Mouse (Mus musculus): ENCODE measurements at regions not wholly inside any gene's neighbourhood (a gene's known extent, or its start where the extent isn't known, plus 50 kb on each side); places are given as distances from the start of the nearest gene placed in this dataset.
"Not testable (repeated sequence)": the region's sequence is repeated elsewhere in the genome, so short reads cannot be mapped to it uniquely, and the experiment has no call there.

GRCm38 (mm10) chr15:59728817-59729560 lies 287.4 kb downstream of the 4933412E24Rik start:
- no peak for DNase-seq

GRCm38 (mm10) chr15:59728131-59728601 lies 288.2 kb downstream of the 4933412E24Rik start:
- no peak for DNase-seq

GRCm38 (mm10) chr15:59725881-59726280 lies 290.5 kb downstream of the 4933412E24Rik start:
- no peak for DNase-seq

GRCm38 (mm10) chr15:59722661-59723413 lies 293.6 kb downstream of the 4933412E24Rik start:
- no peak for DNase-seq

GRCm38 (mm10) chr15:59721420-59721819 lies 295.0 kb downstream of the 4933412E24Rik start:
- DNase-seq = no peak

GRCm38 (mm10) chr15:59721018-59721417 lies 295.4 kb downstream of the 4933412E24Rik start:
- DNase-seq = no peak

- DNase-seq = no peak
Measured at GRCm38 (mm10) chr15:59720149-59720548, 296.3 kb downstream of the 4933412E24Rik start.

GRCm38 (mm10) chr15:59719383-59720128 lies 296.9 kb downstream of the 4933412E24Rik start:
- DNase-seq = not testable (repeated sequence)

GRCm38 (mm10) chr15:59716872-59717271 lies 299.5 kb downstream of the 4933412E24Rik start:
- DNase-seq = no peak

GRCm38 (mm10) chr15:59715951-59716350 lies 300.5 kb downstream of the 4933412E24Rik start:
- no peak for DNase-seq

GRCm38 (mm10) chr15:59713965-59714739 lies 302.3 kb downstream of the 4933412E24Rik start:
- DNase-seq = no peak

GRCm38 (mm10) chr15:59712077-59712752 lies 304.2 kb downstream of the 4933412E24Rik start:
- DNase-seq = no peak

GRCm38 (mm10) chr15:59709925-59710324 lies 306.5 kb downstream of the 4933412E24Rik start:
- DNase-seq = no peak

- no peak for DNase-seq
Measured at GRCm38 (mm10) chr15:59708402-59708801, 308.0 kb downstream of the 4933412E24Rik start.

GRCm38 (mm10) chr15:59707081-59707480 lies 309.3 kb downstream of the 4933412E24Rik start:
- DNase-seq = no peak

All from embryo, embryonic 11 days (tissue).